Mouse (Mus musculus): Measurements from ENCODE around the gene Rasl10b.

Gene Rasl10b

DNA sequence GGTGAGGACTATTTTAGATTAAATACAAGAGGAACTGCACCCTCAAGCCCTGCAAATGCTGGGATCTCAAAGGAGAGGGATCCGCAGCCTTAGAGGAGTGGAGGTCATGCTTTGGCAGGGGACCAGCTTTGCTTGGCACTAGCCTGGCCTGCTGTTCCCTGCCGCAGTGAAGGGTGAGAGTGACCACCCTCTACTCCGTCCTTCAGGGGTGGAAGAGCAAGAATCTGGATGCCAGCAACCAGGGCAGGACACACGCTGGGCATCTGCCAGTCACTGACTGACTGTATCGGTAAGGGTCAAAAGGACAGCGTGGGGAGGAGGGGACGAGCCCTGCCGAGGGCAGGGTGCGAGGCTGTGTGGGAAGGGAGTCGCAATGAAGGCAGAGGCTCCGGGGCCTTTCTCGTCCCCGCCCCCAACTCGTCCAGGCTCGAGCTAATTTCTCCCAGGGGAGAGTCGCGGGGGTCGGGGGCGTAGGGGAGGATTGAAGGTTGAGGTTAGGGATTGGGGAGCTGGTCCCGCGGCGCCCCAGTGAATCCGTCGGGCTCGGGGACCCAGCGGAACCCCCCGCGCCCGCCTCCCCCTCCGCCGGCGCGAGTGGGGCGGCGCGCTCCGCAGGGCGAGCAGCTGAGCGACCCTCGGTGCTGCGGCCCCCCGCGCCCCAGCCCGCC, at the start of gene Rasl10b:
Rasl10b (plus strand) TSS at position 51 of the 668 bp plus-strand sequence.
- DNase-seq: peak; percentile 33

DNA sequence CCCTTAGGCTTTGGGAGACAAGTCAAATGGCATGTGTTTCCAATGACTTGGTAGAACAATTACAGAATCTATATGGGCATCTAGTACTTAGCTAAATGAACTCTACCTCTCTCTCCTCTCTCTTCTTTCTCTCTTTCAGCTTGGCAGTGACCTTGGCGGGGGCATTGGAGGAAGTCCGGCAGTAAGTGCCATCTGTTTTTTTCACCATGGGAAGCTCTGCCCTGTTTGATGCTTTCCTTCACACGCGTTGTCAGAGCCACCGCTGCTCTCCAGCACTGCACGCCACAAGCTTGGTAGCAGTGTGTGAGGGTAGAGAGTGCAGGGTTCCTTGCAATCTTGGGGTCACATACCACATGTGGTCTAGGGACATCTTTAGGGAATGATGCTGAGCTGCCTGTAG, 44.3 kb upstream of the Rasl10b start:
- no peak for DNase-seq

DNA sequence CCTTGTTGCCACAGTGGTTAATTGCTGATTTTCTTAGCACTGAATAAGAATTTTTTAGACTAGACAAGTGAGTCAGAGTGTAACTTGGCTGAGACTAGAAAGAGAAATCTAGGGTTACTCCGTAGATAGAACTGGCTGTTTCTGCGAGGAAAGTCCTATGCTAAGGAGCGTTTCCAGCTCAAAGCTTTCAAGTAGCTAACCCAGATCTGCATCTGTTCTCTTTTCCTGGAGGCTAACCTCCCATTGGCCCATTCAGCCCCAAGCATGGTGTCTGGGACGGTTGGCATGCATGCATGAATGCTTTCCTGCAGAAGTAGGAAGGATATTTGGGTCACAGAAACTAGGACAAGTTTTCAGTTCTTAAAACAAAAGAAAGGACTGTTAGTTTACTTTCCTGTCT, 37.7 kb upstream of the Rasl10b start:
- DNase-seq: no peak

DNA sequence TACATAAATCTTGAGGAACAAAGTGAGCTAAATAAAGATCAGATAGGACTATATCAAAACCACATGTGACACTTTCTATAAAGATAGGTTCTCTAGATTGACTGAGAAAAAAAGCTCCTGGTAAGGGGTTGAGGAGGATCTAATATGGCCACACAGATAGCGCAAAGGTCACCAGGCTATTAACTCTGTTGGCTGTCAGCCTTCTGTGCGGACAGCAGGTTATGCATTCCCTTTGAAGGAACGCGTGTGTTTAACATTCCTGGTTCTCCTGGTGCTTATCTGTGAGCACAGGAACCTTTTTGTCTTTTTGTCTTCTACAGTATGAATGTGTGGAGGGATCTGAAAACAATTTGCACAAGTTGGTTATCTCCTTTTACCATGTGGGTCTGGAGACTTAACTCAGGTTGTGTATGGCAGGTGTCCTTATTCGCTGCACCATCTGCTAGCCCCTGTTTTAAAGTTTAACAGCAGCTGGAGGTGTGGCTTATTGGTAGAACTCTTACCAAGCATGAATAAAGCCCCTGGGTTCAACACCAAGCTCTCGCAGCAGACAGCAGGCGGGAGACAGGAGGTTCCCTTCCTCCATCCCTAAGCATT, 29.1 kb upstream of the Rasl10b start:
- DNase-seq: no peak

DNA sequence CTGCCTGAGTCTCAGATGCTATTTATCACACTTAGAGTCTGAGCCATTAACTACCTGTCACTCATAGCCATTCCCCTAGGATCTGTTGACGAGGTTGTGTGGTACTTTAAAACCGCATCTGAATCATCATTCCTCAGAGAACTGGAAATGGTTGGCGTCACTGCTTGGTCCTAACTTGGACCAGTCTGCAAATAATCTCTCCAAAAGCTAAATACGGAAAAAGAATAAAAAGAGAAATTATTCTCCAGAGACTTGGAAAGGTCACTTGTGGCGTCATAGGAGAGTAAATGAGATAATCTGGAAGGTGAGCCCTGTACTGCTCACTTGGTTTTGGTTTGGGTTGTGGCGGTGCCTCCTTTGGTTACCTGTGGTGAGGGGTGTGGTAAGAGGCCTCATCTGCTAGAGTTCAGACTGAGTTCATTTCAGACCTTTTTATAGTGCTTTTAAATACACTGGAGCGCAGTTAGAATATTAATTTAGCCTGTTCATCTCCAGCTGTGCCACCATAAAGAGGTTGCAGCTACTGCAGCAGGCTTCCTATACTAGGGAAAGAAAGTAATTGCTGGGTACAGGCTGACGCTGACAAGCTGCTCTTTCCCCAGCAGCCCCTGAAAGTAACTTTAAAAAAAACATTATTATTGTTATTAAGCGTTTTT, 25.9 kb upstream of the Rasl10b start:
- no peak for DNase-seq

DNA sequence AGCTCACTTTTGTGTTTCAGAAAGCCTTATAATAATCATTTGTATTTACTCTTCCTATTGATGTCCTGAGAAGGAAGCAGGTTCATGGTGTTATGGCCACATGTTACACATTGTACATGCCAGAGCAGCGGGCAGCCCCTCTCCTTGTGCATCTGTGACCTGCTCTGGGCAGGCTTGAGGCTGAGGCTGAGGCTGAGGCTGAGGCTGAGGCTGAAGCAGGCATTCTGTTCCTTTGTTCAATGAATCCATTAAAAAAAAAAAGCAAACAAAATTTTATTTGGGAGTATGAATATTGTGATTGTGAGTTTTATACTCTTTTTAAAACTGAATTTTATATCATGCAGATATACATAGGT, 25.4 kb upstream of the Rasl10b start:
- no peak for DNase-seq

DNA sequence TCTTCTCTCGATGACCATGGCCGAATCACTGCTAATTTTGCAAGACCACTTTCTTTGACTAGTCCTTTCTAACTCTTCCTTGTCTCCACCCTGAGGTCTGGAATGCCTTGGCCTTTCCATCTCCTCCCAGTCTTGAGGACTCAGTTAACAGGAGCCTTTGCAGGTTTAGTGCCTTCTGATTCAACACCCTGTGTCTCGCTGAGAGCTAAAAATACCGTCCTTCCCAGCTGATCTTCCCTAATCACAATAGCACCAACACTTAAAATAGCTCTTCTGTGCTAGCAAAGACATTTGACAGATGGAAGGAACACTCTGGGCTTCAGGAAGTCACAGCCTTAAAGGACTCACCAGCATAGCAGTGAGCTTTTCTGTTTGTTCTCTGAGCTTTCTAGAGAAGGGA, 15.9 kb upstream of the Rasl10b start:
- no peak for DNase-seq

DNA sequence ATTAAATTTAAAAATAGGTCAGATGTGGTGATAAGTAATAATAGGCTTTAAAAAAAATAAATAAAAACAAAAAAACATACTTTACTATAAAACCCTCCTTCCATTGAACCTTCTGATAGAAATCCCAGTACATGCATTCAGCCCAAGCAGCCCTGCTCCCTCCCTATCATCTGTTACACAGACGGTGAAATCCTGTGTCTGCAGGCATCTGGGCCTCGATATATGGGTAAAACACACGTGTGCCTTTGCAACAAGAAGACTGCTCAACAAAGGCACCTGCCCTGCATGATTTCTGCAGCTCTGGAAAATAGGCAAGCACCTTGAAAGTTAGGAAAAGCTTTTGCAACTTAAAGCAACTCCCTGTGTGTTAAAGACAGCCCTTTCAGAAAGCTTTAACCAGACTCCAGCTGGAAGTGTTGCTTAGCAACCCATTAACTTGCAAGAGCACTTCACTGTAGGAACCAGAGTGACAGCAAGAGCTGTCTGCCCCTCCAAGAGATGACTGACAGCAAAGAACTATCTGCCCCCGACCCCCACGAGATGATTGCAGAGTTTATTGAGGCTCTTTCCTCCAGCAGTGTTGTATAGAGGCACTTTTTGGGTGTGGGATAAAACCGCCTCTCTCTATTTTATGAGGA, 14.0 kb upstream of the Rasl10b start:
- DNase-seq: no peak

DNA sequence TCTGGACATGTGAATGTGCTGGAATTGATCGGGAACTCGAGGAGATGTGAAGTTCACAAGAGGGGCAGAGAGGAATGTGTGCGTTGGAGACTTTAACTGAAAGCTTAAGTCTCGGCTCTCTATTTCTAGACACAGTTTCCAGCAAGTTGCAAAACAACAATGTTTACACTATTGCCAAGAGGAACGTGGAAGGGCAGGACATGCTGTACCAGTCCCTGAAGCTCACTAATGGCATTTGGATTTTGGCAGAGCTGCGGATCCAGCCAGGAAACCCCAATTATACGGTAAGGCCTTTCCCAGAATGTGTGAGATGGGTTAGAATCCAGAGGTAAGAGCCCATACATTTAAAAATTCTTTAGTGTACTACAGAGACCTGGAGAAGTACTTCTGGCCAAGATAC, 11.3 kb upstream of the Rasl10b start:
- DNase-seq: no peak

DNA sequence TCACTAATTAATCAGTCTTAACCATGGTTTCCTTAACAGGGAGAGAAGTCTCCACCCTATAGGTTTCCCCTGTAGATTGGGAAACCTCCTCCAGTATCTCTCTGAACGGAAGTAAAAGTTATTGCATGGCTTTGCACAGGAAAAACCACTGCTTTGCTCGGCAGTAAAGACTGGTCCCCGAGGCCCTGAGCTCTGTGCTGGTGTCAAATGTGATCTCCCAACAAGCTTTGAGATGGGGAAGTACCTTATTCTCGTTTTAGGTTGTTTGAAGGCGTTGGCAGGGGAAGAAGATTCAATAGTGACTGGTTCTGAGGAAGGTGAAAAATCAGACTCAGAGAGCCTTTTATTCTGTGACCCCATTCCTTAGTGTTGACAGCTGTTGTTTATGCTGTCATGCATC, 10.2 kb upstream of the Rasl10b start:
- no peak for DNase-seq

DNA sequence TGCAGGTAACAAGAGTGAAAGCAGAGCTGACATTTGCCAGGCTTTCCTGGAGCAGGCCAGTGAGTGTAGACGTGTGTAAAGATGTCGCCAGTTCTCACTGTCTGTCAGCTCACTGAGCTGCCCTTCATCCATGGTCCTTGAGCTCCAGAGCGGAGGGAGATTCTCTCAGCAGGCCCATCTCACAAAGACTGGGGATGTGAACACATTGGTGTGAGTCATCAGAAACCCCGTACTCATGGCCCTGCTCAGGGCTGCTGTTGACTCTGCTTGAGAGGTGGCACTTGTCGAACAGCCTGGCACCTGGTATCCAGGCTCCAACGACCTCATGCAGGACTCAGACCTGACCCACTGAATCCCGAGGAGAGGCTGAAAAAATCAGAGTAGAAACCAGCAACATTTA, 5.2 kb upstream of the Rasl10b start:
- DNase-seq: no peak

DNA sequence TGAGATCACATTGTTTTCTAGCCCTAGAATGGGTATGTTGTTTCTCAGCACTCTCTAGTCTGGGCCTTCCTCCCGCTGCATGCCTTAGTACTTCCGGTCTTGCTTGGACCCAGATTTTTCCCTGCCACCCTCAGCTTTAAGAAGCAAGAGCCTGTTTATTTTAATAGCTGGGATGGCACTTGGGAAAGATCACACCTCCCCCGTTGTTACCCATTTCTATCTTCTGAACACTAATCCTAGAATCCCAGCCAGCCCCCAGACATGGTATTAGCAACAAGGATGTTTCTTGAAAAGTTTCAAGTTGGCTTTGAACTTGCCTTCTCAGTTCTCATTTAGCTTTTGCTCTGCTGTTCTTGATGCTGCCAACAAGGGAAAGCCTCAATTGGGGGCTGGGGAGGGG, 2.5 kb upstream of the Rasl10b start:
- no peak for DNase-seq

DNA sequence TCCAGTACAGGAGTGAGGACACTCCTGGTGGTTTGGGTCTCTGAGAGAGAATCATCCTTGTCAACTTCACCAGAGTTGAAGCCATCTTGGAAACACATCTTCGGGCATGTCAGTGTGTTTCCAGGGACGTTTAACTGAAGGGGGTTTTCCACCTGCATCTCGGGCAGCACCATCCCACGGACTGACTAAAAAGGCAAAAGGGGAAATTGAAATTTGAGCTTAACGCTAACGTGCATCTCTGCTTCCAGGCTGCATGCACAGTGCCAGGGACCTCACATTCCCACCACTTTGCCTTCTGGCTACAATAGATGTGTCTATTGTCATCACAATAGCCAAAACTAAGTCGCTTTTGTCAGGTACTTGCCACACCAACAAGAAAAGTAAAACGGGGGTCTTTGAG, 695 bp upstream of the Rasl10b start:
- no peak for DNase-seq

DNA sequence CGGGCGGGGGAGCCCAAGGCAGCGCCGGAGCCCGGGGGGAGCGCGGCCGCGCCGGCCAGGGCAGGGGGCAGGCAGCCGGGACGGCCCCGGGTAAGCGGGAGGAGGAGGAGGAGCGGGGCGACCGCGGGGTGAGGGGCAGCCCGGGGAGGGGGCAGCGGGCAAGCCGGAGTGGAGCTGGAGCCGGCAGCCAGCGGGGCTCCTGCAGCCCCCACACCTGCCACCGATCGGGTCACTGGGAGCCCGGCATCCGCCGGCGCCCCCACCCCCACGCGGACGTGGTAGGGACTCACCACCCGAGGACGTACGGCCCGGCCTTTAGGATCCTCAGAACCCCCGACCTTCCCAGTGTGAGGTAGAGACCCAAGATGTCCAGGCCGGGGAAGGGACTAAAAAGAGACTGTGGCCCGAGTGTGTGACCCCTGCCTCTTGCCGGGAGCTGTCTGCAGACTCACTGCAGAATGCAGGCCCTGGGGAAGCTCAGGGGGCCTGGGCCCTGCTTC, 905 bp downstream of the Rasl10b start:
- peak; percentile 25 for DNase-seq

DNA sequence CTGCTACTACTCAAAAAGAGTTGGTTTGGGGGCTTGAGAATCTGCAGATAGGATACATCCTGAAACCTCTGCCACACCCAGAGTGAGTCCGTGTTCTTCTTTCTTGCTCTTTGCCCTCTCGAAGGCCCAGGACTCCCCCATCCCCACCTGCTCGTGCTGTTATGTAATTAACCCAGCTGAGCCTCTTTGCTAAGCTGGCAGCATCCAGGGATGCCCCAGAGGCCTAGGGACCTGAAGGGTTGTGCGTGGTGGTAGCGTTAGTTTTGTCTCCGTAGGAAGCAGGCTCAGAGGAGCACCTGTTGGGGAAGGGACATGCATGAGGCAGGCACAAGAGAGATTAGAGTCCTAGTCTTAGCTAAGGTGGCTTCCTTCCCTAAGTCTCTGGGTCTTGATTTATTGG, 1.6 kb downstream of the Rasl10b start:
- DNase-seq: no peak

DNA sequence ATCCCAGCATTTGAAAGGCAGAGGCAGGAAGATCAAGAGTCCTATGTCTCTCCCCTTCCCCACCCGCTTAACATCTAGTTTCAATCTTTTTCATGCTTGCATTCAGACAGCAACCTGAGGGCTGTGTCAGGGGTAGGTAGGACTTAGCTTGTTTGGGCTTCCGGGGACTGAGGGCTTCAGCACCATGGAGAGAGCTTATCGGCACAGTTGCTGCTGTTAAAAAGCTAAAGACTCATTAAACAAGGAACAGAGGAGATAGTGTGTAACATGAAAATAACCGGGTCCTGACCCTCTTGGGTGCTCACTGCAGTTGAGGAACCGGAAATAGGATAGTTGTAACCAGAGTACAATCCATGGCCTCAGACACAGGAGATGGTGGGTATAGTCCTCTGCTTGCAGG, 8.1 kb downstream of the Rasl10b start:
- peak; percentile 82 for DNase-seq

DNA sequence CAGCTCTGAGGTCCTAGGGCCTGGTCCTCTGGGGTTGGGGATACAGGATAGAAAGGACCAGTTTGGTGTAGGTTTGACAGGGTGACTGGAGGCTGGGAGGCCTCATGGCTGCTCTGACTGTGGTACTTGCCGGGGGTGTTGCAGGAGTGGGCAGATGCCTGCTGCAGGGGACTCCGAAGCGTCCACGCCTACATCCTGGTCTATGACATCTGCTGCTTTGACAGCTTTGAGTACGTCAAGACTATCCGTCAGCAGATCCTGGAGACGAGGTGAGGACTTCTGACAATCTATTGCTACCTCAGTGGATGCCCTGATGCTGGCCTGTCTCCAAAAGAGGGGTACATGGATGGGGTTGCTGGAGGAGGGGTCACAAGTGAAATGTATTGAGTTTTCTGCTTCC, 8.8 kb downstream of the Rasl10b start:
- DNase-seq: no peak

DNA sequence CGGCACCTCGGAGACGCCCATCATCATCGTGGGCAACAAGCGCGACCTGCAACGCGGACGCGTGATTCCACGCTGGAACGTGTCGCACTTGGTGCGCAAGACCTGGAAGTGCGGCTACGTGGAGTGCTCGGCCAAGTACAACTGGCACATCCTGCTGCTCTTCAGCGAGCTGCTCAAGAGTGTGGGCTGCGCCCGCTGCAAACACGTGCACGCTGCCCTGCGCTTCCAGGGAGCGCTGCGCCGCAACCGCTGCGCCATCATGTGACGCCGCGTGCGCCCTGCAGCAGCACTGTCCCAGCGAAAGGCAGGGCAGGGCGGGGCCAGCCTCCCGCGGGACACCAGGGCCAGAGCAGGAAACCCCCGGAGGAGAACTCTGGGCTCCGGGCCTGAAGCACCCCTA, 9.6 kb downstream of the Rasl10b start:
- DNase-seq: peak; percentile 26

DNA sequence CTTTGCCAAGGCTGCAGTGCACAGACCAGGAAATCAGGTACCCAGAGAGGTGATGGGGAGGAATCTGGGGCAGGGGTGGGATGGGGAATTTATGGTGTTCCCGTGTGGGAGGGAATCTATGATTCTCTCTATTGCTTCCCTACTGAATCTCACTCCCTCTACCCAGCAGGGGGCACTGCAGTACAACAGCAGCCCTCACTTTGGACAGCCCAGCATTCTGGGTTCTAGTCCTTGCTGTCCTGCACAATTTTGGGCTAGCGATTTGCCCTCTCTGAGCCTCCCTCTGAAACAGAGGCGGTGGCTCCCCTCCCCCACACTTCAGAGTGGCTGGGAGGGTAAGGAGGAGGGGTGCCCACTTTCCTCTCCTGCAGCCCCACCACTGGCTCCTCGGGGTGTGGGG, 11.4 kb downstream of the Rasl10b start:
- DNase-seq: peak; percentile 47

DNA sequence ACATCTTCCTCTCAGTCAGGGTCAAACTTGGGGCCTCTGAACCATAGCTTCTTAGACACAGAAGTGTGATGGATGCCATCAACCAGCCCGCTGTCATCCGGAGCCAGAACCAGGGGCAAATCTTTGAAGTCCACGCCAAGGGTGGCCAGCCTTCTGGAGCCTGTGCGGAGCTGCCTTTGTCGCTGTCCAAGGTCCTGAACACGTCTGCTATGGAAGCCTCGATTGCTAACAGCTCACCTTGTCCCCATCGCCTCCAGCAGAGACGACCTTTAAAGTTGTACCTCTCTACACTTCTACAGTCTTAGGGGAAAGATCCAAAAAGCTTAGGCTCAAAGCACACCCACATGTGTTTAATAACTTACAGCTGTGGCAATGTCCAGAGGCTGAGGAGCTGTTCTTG, 12.4 kb downstream of the Rasl10b start:
- peak; percentile 90 for DNase-seq

DNA sequence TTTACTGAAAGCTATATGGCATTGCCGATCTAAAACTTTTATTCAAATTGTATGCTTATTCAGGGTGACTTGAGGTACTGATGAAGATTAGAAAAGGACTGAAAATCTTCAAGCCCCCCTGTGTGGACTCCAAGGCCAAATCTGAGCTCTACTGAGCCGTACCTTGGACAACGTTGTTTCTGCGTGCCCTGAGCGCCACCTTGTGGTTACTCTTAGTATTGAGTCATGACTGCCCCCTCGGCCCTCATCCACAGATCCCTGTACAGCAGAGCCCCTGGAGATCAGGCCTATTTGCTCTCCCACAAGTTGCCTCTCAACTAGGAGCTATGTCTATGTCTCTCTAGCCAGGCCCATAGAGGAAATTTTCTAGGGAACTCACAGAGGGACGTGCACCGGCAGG, 15.7 kb downstream of the Rasl10b start:
- DNase-seq: peak; percentile 81

DNA sequence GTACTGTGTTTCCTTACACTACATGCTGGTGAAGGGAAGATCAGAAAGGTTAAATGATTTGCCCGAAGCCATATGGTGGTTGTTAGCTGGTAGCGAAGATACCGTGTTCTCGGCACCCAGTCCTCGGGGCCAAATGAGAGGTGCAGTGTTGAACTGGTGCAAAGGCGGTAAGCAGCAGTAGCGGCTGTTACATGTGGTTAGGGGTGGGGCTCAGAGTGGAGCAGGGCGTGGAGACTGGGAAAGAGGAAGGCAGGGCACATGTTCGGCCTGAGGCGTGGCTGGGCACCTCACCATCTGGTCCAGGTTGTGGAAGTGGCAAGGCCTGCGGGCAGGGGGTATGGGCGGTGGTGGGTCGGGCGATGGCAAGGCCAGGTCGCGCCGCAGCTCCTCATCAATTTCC, 18.0 kb downstream of the Rasl10b start:
- peak; percentile 36 for DNase-seq

DNA sequence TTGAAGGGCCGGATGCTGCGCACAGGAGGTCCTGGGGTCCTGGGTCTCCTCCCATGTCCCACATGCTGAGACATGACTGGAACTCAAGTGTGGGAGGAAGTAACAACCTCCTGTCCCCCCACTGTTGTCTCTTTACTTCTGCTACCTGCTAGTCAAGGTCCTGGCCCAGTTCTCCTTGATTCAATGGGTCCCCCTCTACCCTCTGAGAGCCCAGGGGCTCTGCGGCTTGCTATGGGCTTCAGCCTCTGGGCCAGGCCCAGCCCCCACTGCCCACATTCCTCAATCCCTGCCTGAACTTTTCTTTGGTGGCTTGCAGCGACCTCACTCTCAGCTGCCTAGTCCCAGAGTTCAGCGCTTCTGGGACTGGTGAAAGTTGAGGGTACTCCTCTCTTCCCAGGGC, 20.4 kb downstream of the Rasl10b start, which contains the start of gene Gas2l2:
Gas2l2 (minus strand) TSS at position 101 of the 400 bp plus-strand sequence.
- no peak for DNase-seq

DNA sequence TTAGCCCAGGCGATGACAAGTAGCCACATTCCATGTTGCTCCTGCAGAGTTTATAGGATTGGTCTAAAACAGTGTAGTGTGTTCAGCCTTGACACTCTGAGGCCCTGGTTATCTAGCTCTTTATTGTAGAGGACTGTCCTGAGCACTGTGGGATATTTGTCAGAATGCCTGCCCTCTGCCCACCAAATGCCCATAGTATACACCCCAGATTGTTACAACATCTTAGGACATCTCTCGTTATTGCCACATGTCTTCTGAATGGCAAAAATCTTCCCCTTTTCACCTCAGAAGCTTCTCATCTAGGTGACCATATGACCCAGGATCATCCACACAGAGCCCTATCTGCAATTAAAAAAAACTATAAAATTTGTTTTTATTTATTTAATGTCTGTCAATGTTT, 23.6 kb downstream of the Rasl10b start:
- DNase-seq: no peak

Data from thymus, postnatal 4 days (tissue).